Mouse (Mus musculus): Measurements from ENCODE around the gene Dnajc13. TPM values are rescaled to one million over a fixed set of nuclear protein-coding genes. Genes with fewer than 3 reads are reported as not detected.

Dnajc13 gene
- polyA plus RNA-seq (2015; fragmentation: Nextera tagmentation; extraction: Ambion mirVana) = 14.8 and 17.0 TPM in 2 replicates

DNA sequence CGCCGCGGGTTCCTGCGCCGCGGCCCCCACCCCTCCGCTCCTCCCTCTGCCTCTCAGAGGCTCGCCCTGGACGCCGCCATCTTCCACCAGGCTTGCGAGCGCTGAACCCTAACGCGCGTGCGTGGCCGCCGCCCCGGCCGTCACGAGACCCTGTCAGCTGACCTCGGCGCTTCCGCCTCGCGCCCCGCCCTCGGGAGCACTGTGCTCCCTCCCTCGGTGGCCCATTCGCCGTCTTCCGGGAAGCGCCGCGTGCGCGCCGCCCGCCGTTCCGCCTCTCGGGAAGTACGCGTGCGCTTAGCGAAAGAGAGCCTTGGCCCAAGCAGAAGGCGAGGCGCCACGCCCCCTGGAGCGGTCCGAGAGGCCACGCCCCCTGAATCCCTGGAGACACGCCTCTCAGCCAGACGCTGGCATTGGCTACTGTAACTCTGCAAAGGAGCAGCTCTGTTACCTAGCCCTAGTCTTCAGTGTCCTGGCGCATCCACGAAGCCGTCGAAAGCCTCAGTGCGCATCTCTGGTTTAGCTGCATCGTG lies at the start of gene Dnajc13:
Dnajc13 (minus strand) TSS at position 108 of the 530 bp plus-strand sequence.
- WGBS = under 1% methylated on average over 60 of the region's 60 CpGs
- ATAC-seq (replicated peaks; ENCODE audit: insufficient number of reproducible peaks, insufficient read depth, low FRiP score, low read depth) = peak; percentile 94
- no peaks in the 10 kb centered on the region for H3K9me3 ChIP-seq (replicated peaks)

DNA sequence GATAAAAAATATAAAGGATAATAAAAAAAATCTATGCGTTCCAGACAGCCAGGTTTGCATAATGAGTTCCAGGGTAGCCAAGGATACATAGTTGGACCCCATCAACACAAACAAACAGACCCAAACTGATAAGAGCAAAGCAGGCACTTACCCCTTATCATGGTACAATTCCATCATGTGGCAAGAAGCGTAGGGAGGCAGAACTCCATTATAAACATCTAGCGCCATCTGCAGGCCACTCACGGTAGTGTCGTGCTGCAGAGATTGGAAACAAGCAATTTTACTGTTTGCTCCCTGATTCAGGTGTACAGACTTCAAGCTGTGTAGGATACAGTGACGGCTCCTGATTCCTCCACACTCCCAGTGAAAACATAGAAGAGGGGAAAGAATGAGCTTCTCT lies 44.0 kb upstream of the Dnajc13 start:
- no peak overlapping the region for H3K4me3 ChIP-seq
- no peaks in the 10 kb centered on the region for H3K4me1 ChIP-seq (replicated peaks)
- H3K36me3 ChIP-seq = no peaks in the 10 kb centered on the region
- no peak overlapping the region for H3K27ac ChIP-seq
- no peak for ATAC-seq (replicated peaks; ENCODE audit: insufficient number of reproducible peaks, insufficient read depth, low FRiP score, low read depth)
- H3K27me3 ChIP-seq = no peaks in the 10 kb centered on the region
- no peak overlapping the region for H3K4me2 ChIP-seq
- H3K9ac ChIP-seq = no peak overlapping the region
- 10% methylated on average over 6 of the region's 6 CpGs for WGBS
- no peaks in the 10 kb centered on the region for H3K9me3 ChIP-seq (replicated peaks)

More for the DNA sequence above, at the start of gene Dnajc13:
- Histone ChIP-seq H3K27me3 (no peaks in the 10 kb centered on the region), H3K36me3 (no peaks in the 10 kb centered on the region), H3K27ac (peak within 1 kb of the TSS; percentile 90), H3K4me2 (peak within 1 kb of the TSS; percentile 83), H3K4me3 (peak within 1 kb of the TSS; percentile 99), H3K9ac (peak within 1 kb of the TSS; percentile 90), H3K4me1 (replicated peaks) (peaks cover 15% of the 10 kb centered on the region)

DNA sequence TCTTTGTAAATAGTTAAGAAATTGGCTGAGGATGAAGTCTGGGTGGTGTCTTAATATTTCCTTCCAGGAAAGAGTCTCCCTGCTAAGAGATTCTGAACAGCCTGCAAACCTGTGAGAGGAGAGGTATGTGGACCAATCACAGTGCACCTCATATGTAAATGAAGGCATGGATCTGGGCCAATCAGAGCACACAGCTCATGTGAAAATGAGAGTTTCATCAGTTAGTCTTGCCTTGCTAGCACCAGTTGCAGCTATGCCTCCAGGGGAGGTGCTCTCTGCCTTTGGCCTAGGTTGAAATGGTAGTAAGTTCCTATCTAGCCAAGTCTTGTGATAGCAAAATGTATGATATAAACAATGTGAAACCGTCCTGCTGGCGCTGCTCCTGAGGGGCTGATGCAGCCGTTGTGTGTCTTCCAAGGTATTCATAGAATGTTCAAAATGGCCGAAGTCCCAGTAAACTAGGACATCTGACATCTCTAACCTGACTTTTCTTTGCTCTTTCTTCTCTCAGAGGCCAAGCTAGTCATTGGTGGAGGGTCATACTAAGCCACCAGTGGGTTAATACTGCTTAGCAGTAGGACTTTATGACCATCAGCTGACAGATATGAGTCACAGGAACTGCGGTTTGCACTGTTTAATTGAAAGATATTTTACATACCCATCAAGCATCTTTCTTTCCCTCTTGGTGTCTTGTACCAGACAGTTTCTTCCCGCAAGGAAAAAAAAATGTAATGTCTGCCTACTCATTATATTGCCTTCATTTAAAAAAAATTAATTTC lies 42.8 kb upstream of the Dnajc13 start:
- Histone ChIP-seq H3K9ac (no peak overlapping the region), H3K4me3 (no peak overlapping the region), H3K27me3 (no peaks in the 10 kb centered on the region), H3K4me1 (replicated peaks) (no peaks in the 10 kb centered on the region), H3K9me3 (replicated peaks) (no peaks in the 10 kb centered on the region), H3K36me3 (no peaks in the 10 kb centered on the region), H3K4me2 (no peak overlapping the region), H3K27ac (no peak overlapping the region)
- 88% methylated on average over 6 of the region's 6 CpGs for WGBS
- ATAC-seq (replicated peaks; ENCODE audit: insufficient number of reproducible peaks, insufficient read depth, low FRiP score, low read depth) = no peak

DNA sequence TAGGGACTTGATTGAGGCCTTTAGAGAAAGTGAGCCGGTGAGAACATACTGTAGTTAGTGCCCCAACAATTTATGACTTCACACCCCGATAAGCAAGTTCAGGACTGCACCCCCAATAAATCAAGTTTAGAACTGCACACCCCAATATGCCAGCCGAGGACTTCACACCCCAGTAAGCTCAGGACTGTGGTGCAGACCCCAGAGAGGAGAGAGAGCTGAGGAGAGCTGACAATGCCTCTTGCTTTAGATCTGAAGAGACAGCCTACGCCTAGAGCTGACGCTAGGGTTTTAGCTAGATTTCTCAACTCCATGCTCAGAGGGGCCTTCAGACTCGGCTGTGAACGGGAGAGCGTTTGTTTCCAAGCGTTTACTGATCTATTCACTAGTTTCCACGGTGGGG lies 42.1 kb upstream of the Dnajc13 start:
- H3K36me3 ChIP-seq = no peaks in the 10 kb centered on the region
- H3K9ac ChIP-seq = no peak overlapping the region
- ATAC-seq (replicated peaks; ENCODE audit: insufficient number of reproducible peaks, insufficient read depth, low FRiP score, low read depth) = no peak
- H3K27me3 ChIP-seq = no peaks in the 10 kb centered on the region; the same call in 1 of the 2 replicates
- H3K9me3 ChIP-seq (replicated peaks) = no peaks in the 10 kb centered on the region
- WGBS = 71% methylated on average over 10 of the region's 10 CpGs
- no peak overlapping the region for H3K4me3 ChIP-seq
- H3K4me2 ChIP-seq = no peak overlapping the region
- H3K27ac ChIP-seq = no peak overlapping the region
- no peaks in the 10 kb centered on the region for H3K4me1 ChIP-seq (replicated peaks)

DNA sequence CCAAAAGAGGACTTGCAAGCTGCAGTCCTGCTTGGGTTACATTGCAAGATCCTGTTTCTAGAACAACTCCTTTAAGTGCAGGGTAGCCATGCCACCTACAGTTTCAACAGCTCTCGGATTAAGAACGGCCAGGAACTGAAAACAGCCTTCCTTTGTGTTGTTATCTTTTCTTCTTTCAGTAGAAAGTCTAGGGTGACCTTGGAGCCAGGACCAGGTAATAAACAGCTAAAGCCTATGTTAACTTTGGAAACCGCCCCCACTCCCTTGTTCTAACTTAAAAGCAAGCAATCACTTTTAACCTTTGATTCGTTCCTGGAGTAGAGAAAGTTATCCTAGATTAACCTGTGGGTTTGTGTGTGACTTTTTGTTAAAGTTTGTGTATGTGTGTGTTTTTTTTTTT lies 41.6 kb upstream of the Dnajc13 start:
- H3K4me3 ChIP-seq = no peak overlapping the region
- no peak overlapping the region for H3K9ac ChIP-seq
- no peaks in the 10 kb centered on the region for H3K36me3 ChIP-seq
- no peak for ATAC-seq (replicated peaks; ENCODE audit: insufficient number of reproducible peaks, insufficient read depth, low FRiP score, low read depth)
- H3K27me3 ChIP-seq = no peaks in the 10 kb centered on the region; the same call in 1 of the 2 replicates
- WGBS = 63% methylated on average over 4 of the region's 4 CpGs
- H3K9me3 ChIP-seq (replicated peaks) = no peaks in the 10 kb centered on the region
- no peaks in the 10 kb centered on the region for H3K4me1 ChIP-seq (replicated peaks)
- no peak overlapping the region for H3K27ac ChIP-seq
- H3K4me2 ChIP-seq = no peak overlapping the region

DNA sequence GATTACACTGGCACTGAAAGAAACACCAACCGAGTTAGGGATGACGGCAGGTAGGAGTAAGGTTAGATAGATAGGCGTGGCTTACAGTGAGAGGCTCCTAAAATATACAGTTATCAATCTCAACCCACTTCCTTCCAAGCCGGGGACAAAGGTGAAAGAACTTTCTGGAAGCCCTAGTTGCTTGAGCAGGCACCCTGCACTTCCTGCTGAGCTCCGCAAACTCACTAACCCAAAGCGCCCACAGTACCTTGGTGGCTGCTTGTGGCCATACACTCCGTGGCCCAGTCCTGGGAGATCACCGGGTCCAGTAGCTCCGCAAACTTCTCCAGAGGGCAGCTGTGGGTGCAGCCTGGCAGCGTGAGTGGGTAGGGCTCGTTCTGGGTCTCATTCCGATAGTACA lies 37.8 kb upstream of the Dnajc13 start:
- no peak for ATAC-seq (replicated peaks; ENCODE audit: insufficient number of reproducible peaks, insufficient read depth, low FRiP score, low read depth)
- 70% methylated on average over 12 of the region's 12 CpGs for WGBS
- no peaks in the 10 kb centered on the region for H3K4me1 ChIP-seq (replicated peaks)
- H3K9me3 ChIP-seq (replicated peaks) = no peaks in the 10 kb centered on the region
- H3K27ac ChIP-seq = no peak overlapping the region
- no peaks in the 10 kb centered on the region; the same call in 1 of the 2 replicates for H3K27me3 ChIP-seq
- no peak overlapping the region for H3K9ac ChIP-seq
- no peak overlapping the region for H3K4me3 ChIP-seq
- H3K36me3 ChIP-seq = no peaks in the 10 kb centered on the region
- H3K4me2 ChIP-seq = no peak overlapping the region

DNA sequence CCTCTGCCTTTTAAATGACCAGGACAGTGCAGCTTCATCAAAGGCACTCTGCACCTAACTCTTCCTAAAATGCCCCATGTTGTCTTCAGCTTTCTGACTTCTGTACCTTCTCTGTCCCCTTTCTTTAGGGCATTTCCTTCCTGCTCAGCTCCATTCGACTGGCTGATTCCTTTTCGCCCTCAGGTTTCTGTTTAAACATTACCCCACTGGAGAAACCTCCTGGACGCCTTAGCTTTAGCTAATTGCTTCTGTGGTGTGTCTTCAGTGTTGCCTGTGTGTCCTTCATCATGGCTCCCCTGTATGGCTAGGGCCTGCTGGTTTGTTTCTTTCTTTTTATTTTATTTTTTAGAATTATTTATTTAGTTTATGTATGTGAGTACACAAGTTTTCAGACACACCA lies 34.3 kb upstream of the Dnajc13 start:
- no peak overlapping the region for H3K4me2 ChIP-seq
- 64% methylated on average over 3 of the region's 3 CpGs for WGBS

GRCm38 (mm10) chr9:104284934-104285333 lies 22.2 kb upstream of the Dnajc13 start:
- H3K4me1 ChIP-seq (replicated peaks) = no peaks in the 10 kb centered on the region
- 39% methylated on average over 6 of the region's 6 CpGs for WGBS
- H3K4me3 ChIP-seq = no peak overlapping the region
- H3K27ac ChIP-seq = no peak overlapping the region
- no peak overlapping the region for H3K9ac ChIP-seq
- H3K36me3 ChIP-seq = no peaks in the 10 kb centered on the region
- no peak for ATAC-seq (replicated peaks; ENCODE audit: insufficient number of reproducible peaks, insufficient read depth, low FRiP score, low read depth)
- no peaks in the 10 kb centered on the region for H3K27me3 ChIP-seq
- H3K9me3 ChIP-seq (replicated peaks) = no peaks in the 10 kb centered on the region
- H3K4me2 ChIP-seq = no peak overlapping the region

More for the DNA sequence above, 34.3 kb upstream of the Dnajc13 start:
- no peaks in the 10 kb centered on the region for H3K9me3 ChIP-seq (replicated peaks)
- no peaks in the 10 kb centered on the region for H3K4me1 ChIP-seq (replicated peaks)
- no peaks in the 10 kb centered on the region for H3K36me3 ChIP-seq
- no peak overlapping the region for H3K27ac ChIP-seq
- no peaks in the 10 kb centered on the region; the same call in 1 of the 2 replicates for H3K27me3 ChIP-seq
- H3K4me3 ChIP-seq = no peak overlapping the region
- ATAC-seq (replicated peaks; ENCODE audit: insufficient number of reproducible peaks, insufficient read depth, low FRiP score, low read depth) = no peak
- no peak overlapping the region for H3K9ac ChIP-seq

- no peak overlapping the region for H3K27ac ChIP-seq
- 53% methylated on average over 8 of the region's 8 CpGs for WGBS
- H3K4me1 ChIP-seq (replicated peaks) = no peaks in the 10 kb centered on the region
- H3K36me3 ChIP-seq = no peaks in the 10 kb centered on the region
- peaks cover 6% of the 10 kb centered on the region for H3K27me3 ChIP-seq
- H3K4me2 ChIP-seq = no peak overlapping the region
- no peak overlapping the region for H3K4me3 ChIP-seq
- ATAC-seq (replicated peaks; ENCODE audit: insufficient number of reproducible peaks, insufficient read depth, low FRiP score, low read depth) = no peak
- H3K9me3 ChIP-seq (replicated peaks) = no peaks in the 10 kb centered on the region
- H3K9ac ChIP-seq = no peak overlapping the region
Observed at GRCm38 (mm10) chr9:104282536-104282935, 19.8 kb upstream of the Dnajc13 start.

DNA sequence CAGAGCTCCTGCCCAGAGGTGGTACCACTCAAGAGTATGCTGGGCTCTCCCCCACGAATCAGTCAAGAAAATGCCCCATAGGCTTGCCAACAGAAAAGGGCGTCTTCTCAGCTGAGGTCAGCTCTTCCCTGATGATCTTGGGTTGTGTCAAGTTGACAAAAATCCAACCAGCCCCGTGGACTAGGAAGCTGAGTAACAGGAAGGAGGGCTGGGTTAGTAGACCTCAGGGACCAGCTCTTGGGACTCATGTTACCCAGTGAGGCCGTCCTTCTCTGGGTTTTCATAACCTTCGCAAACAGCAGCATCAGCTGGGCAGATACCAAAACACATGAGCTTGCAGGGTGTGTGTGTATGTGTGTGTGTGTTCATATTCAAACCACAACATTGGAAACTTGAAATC lies 19.0 kb upstream of the Dnajc13 start:
- Histone ChIP-seq H3K4me1 (replicated peaks) (0 out of 2 replicates have a peak, but pooled peaks cover 3% of the 10 kb centered on the region), H3K4me3 (no peak overlapping the region), H3K4me2 (no peak overlapping the region), H3K27me3 (peaks cover 6% of the 10 kb centered on the region), H3K27ac (no peak overlapping the region), H3K9me3 (replicated peaks) (no peaks in the 10 kb centered on the region), H3K9ac (no peak overlapping the region), H3K36me3 (no peaks in the 10 kb centered on the region)
- 67% methylated on average over 5 of the region's 5 CpGs for WGBS
- no peak for ATAC-seq (replicated peaks; ENCODE audit: insufficient number of reproducible peaks, insufficient read depth, low FRiP score, low read depth)

DNA sequence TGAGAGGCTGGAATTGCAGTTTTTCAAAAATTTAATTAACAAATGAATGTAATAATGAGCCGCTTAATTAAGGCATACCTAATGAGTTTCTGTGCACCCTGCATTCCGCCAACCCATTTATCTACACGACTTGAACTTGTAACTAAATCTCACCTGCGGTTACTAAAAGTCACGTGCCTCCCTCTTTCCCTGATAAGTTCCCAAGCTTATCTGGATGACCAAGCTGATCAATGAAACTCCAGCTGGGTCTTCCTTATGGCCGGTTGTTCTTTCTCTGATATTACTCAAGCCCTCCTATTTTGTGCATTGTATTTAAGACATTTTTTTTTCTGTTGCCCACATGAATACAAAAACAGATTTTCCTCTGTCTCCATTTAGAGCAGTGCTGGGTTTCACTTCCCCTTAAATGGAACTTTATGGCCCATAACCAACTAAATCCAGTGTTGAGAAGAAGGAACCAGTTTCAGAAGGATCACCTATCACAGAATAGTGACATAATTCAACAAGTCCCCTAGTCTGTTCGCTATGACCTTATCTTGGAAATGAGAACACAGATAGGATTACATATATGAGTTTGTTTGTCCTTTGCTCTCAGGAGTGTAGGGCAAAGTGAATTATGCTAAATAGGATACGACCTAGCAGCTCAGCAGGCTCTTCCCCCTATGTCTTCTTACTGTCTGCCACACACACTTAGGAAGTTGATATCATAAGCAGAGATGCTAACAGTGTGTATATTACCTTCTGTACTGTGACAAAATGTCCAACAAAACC lies 18.2 kb upstream of the Dnajc13 start:
- H3K27ac ChIP-seq = no peak overlapping the region
- H3K9me3 ChIP-seq (replicated peaks) = no peaks in the 10 kb centered on the region
- H3K4me3 ChIP-seq = no peak overlapping the region
- no peak overlapping the region for H3K9ac ChIP-seq
- peaks cover 6% of the 10 kb centered on the region for H3K27me3 ChIP-seq
- H3K4me2 ChIP-seq = no peak overlapping the region
- no peak for ATAC-seq (replicated peaks; ENCODE audit: insufficient number of reproducible peaks, insufficient read depth, low FRiP score, low read depth)
- 0 out of 2 replicates have a peak, but pooled peaks cover 3% of the 10 kb centered on the region for H3K4me1 ChIP-seq (replicated peaks)
- WGBS = 61% methylated on average over 8 of the region's 8 CpGs
- H3K36me3 ChIP-seq = no peaks in the 10 kb centered on the region

Measured in heart, embryonic 15.5 days (tissue).